Mouse (Mus musculus) C2C12 (cell line): Measurements from ENCODE around the gene Ddx47.

Source experiments
- CEBPB ChIP-seq: IDR thresholded peaks from one replicate; pipeline ENCODE4 v1.6.1; 2011; ENCODE audit warnings: low read depth, mild to moderate bottlenecking, control low read depth, moderate library complexity
- MAX ChIP-seq: IDR thresholded peaks from one replicate; pipeline ENCODE4 v1.6.1; 2011; ENCODE audit warnings: mild to moderate bottlenecking, control low read depth

DNA sequence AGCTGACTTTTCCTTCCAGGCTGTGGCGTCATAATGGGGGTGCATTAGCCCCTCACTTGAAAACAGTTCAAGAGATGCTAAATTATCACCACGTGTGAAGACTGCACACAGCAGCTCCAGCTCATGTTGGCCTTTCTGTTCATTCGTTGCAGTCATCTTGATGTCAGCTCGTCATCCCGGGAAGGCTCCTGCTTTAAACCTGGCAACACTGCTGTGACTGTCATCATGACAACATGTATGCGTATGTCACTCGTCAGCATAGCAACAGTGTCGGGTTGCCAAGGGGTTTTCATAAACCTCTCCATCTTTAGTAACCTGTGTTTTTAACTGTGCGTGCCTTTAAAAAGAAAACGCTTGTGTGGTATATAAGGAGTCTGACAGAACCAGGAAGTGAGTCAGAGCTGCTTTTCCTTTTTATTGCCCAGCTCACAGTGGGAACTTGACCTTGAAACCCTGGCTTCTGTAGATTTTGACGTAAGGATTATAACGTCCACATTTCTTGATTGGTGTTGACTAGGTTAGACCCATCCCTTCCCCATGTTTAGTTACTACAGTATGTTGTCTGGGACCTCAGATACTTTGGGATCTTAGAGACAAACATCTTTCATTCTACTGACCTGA is 17.3 kb upstream of the Ddx47 start:
- TF ChIP-seq CEBPB, result no peak
- TF ChIP-seq MAX, result no peak
